Mouse (Mus musculus) limb, embryonic 13.5 days (tissue): ENCODE results near the gene Apeh. TPM values are rescaled to one million over a fixed set of nuclear protein-coding genes. Genes with fewer than 3 reads are reported as not detected.
A peak's percentile ranks its signal among the peaks of the same experiment; 100 is the strongest.

Experiments
- ATAC-seq: fragments of 200-750 bp; cut with Nextera tagmentation; 2 replicates; pipeline ENCODE4 v1.8.0; 2017; ENCODE audit warnings: low read depth, moderate number of reproducible peaks, moderate TSS enrichment; ENCODE audit not compliant: low FRiP score
- H3K27ac ChIP-seq: fragments of 300-500 bp; sonication (generic); 2 replicates; pipeline ENCODE4 v1.5.1; 2015; ENCODE audit warnings: inconsistent platforms, mild to moderate bottlenecking, moderate library complexity
- H3K27me3 ChIP-seq: fragments of 300-500 bp; sonication (generic); 2 replicates; pipeline ENCODE4 v1.6.1; 2015; ENCODE audit warnings: mild to moderate bottlenecking, inconsistent platforms
- H3K36me3 ChIP-seq: fragments of 300-500 bp; sonication (generic); 2 replicates; pipeline ENCODE4 v1.6.1; 2015; ENCODE audit warnings: inconsistent platforms, mild to moderate bottlenecking, moderate library complexity
- H3K4me1 ChIP-seq: fragments of 300-500 bp; sonication (generic); 2 replicates; pipeline ENCODE4 v1.6.1; 2015; ENCODE audit warnings: inconsistent platforms
- H3K4me2 ChIP-seq: fragments of 300-500 bp; sonication (generic); replicated peaks from 2 replicates; pipeline ENCODE4 v1.6.1; 2015; ENCODE audit warnings: inconsistent platforms, mild to moderate bottlenecking, moderate library complexity
- H3K4me3 ChIP-seq: fragments of 300-500 bp; sonication (generic); 2 replicates; pipeline ENCODE4 v1.5.1; 2015; ENCODE audit warnings: moderate library complexity, mild to moderate bottlenecking, inconsistent platforms
- H3K9ac ChIP-seq: fragments of 300-500 bp; sonication (generic); 2 replicates; pipeline ENCODE4 v1.6.1; 2015; ENCODE audit warnings: mild to moderate bottlenecking, inconsistent platforms
- H3K9me3 ChIP-seq: fragments of 300-500 bp; sonication (generic); 2 replicates; pipeline ENCODE4 v1.6.1; 2016; ENCODE audit warnings: inconsistent platforms
- WGBS: fragments of 180-500 bp; shearing (Covaris S2); methylation state at CpG from one replicate; pipeline ENCODE4 v1.1.7; 2015; 5-methylcytosine and 5-hydroxymethylcytosine counted together
- polyA plus RNA-seq: library from polyadenylated mRNA; unstranded; fragments of >200 nt; fragmentation: Nextera tagmentation; extraction: Ambion mirVana; gene quantifications from 2 replicates; pipeline ENCODE4 v1.2.1, GENCODE M21; 2015

Gene Apeh
- polyA plus RNA-seq, 1 experiment from 2014 or later = 42.5 TPM

GRCm38 (mm10) chr9:108132373-108132772 lies 38.0 kb upstream of the Apeh start:
- Histone ChIP-seq H3K4me3 (no peak overlapping the region), H3K9ac (no peak overlapping the region), H3K27ac (no peak overlapping the region), H3K36me3 (no peaks in the 10 kb centered on the region), H3K4me1 (peaks cover 10% of the 10 kb centered on the region), H3K4me2 (no peak overlapping the region), H3K9me3 (no peaks in the 10 kb centered on the region), H3K27me3 (no peaks in the 10 kb centered on the region)
- no peak for ATAC-seq
- 93% methylated on average over 3 of the region's 3 CpGs for WGBS

- ATAC-seq = no peak
- H3K27ac ChIP-seq = no peak overlapping the region
- 84% methylated on average over 5 of the region's 5 CpGs for WGBS
Measured at GRCm38 (mm10) chr9:108131502-108131901, 37.1 kb upstream of the Apeh start.

DNA sequence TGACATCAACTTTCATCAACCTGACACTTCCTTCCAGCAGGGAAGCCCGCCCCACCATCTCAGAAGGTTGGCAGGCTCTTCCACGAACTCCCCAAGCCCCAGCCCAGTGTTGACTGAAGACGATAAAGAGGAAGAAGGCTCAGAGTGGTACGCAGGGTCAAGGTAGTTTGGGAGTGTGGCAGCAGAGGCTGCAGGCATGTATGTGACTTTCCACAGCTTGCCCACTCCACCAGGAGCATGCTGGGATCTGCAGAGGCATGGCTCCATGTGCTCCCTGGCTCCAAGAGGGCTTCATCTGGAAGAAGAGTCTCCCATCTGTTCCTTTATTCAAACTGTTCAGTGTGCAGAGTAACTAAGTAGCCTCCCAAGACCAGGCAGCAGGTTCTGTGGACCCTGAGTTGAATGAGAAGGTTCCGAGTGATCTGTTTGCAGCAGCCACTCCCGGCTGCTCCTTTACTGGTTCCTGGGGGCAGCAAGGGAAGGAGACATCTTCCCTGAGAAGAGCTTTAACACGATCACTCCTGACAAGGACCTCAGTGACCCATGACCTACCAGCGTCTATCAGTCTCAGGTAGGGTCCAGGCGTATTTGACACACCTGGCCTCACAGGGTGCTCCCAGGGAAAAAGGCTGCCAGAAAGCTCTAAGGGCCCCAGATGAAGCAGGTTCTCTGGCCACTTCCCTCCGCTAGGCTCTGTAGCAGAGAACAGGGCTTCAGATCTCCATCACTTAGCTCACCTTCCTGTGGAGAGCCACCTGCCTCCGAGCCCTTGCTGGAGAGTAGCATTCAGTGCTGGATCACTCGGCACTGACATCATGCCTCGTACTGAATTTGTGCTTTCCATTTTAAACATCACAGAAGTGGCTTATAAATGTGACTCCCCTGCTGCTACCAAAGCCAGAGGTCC lies 34.9 kb upstream of the Apeh start:
- no peak overlapping the region for H3K4me3 ChIP-seq
- ATAC-seq = no peak
- H3K9me3 ChIP-seq = no peaks in the 10 kb centered on the region
- H3K4me2 ChIP-seq = no peak overlapping the region
- WGBS = 74% methylated on average over 13 of the region's 13 CpGs
- no peak overlapping the region for H3K9ac ChIP-seq
- no peaks in the 10 kb centered on the region for H3K27me3 ChIP-seq
- no peak overlapping the region for H3K27ac ChIP-seq
- H3K36me3 ChIP-seq = no peaks in the 10 kb centered on the region
- H3K4me1 ChIP-seq = no peaks in the 10 kb centered on the region

More at GRCm38 (mm10) chr9:108131502-108131901, 37.1 kb upstream of the Apeh start:
- no peaks in the 10 kb centered on the region for H3K27me3 ChIP-seq
- H3K36me3 ChIP-seq = no peaks in the 10 kb centered on the region
- no peaks in the 10 kb centered on the region for H3K9me3 ChIP-seq
- H3K4me3 ChIP-seq = no peak overlapping the region
- no peak overlapping the region for H3K9ac ChIP-seq
- peaks cover 1% of the 10 kb centered on the region for H3K4me1 ChIP-seq
- H3K4me2 ChIP-seq = no peak overlapping the region

- Histone ChIP-seq H3K4me1 (no peaks in the 10 kb centered on the region), H3K27ac (no peak overlapping the region), H3K4me2 (no peak overlapping the region), H3K9ac (no peak overlapping the region), H3K4me3 (no peak overlapping the region), H3K27me3 (no peaks in the 10 kb centered on the region), H3K9me3 (no peaks in the 10 kb centered on the region), H3K36me3 (no peaks in the 10 kb centered on the region)
- ATAC-seq = no peak
- 85% methylated on average over 11 of the region's 11 CpGs for WGBS
Measured at GRCm38 (mm10) chr9:108128248-108128647, 33.8 kb upstream of the Apeh start.

DNA sequence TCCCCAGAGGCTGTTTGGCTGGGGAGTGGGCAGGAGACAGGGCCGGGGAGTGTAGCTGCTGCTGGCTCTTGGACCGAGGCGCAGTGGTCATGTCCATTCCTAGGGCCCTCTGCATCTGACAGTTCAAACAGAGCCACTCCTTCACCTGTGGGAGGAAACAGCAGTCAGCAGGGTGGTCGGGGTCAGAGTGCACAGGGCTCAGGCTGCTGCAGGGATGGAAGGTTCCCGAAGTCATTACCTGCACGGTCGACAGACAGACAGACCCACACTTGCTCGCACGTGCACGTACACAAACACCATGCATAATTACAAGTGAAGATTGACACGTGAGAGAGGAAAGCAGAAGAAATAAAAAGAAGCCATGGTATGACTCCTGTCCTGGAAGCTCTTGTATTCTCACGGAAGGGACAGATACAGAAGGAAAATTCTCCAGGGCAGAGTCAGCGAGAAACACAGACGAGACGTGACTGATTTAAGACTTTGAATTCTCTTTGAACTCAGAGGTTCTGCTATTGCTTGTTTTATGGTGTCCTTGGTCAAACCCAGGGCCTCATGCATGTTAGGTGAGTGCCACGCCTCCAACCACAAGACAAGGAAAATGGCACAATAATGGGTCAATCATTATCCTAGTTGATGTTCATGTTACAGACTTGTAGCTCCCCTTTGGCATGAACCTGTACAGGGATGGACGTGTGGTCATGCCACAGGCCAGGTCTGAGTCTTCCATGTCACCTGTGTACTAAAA lies 32.2 kb upstream of the Apeh start:
- no peak overlapping the region for H3K27ac ChIP-seq
- H3K27me3 ChIP-seq = no peaks in the 10 kb centered on the region
- no peaks in the 10 kb centered on the region for H3K36me3 ChIP-seq
- ATAC-seq = no peak
- H3K4me3 ChIP-seq = no peak overlapping the region
- H3K9ac ChIP-seq = no peak overlapping the region
- H3K9me3 ChIP-seq = no peaks in the 10 kb centered on the region
- H3K4me2 ChIP-seq = no peak overlapping the region
- WGBS = 72% methylated on average over 17 of the region's 17 CpGs
- no peaks in the 10 kb centered on the region for H3K4me1 ChIP-seq

DNA sequence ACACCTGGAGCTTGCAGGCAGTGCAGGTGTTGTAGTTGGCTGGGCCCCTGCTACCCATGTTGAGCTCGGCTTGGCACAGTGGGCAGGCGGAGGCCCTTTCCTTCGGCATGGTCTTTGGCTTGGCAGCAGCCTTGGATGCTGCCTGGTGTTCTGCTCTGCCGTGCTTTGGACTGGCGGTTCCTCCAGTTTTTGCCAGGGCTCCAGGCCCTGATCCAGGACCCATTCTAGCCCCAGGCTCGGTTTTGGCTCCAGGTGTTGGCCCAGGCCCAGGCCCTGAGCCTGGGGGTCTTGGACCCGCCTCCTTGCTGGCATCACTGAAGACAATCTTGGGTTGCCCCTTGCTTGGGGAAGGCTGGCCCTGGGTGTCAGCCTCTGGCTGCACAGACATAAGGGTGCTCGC lies 31.3 kb upstream of the Apeh start:
- no peak overlapping the region for H3K4me3 ChIP-seq
- no peaks in the 10 kb centered on the region for H3K4me1 ChIP-seq
- no peaks in the 10 kb centered on the region for H3K36me3 ChIP-seq
- H3K9me3 ChIP-seq = no peaks in the 10 kb centered on the region
- WGBS = 90% methylated on average over 8 of the region's 8 CpGs
- no peaks in the 10 kb centered on the region for H3K27me3 ChIP-seq
- no peak overlapping the region for H3K9ac ChIP-seq
- ATAC-seq = no peak
- no peak overlapping the region for H3K27ac ChIP-seq
- H3K4me2 ChIP-seq = no peak overlapping the region

DNA sequence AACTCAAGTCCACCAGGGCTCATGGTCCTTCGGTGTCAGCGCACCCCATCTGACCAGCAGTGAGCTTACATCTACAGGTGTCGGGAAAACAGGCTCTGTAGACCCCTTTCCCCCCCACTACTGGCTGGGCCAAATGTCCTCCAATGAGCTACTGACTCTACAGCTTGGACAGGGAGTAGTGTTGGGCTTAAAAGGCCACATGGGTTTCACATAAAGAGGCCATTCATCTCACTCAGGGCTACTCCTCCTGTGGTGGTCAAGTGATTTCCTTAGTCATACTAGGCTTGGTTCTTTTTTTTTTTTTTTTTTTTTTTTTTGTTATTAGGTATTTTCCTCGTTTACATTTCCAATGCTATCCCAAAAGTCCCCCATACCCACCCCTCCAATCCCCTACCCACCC lies 29.5 kb upstream of the Apeh start:
- Histone ChIP-seq H3K27me3 (no peaks in the 10 kb centered on the region), H3K4me3 (no peak overlapping the region), H3K36me3 (no peaks in the 10 kb centered on the region), H3K9ac (no peak overlapping the region), H3K9me3 (no peaks in the 10 kb centered on the region), H3K4me2 (no peak overlapping the region), H3K27ac (no peak overlapping the region), H3K4me1 (peaks cover 12% of the 10 kb centered on the region; the same call in 1 of the 2 replicates)
- ATAC-seq = no peak
- 76% methylated on average over 4 of the region's 4 CpGs for WGBS

DNA sequence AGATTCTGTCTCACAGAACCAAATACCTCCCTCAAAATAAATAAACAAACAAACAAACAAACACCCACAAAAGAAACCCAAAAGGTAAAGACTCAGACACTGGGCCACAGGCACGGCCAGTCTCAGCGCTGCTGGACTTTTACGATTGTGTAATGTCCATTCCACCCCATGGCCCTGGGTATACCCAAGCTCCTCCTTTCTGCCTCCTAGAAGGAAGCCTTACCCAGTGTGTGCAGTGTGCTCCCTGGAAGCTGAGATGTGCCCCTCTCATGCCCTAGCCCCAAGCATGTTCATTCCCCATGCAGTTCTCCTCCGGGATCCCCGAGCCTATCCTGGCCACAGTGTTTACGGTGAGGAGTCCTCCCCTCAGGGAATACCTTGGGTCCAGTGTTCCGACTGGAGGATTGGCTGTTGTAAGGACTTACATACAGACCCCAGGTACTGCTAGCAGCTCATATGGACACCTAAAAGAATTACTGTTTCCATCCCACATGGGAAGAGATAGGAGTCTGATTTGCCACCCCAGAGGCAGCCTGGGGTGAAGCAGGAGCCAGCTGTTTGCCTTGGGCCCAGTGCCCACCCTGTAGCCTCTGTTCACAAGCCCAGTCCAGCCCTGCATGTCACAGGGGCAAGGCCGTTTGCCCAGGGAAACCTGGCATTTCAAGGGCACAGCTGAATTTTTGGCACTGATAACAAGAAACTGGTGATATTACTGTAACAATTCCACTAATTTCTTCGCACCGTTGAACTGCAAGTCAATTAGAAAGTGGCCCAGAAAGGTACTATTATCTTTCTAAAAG lies 27.0 kb upstream of the Apeh start:
- H3K4me2 ChIP-seq = no peak overlapping the region
- no peaks in the 10 kb centered on the region for H3K36me3 ChIP-seq
- H3K9me3 ChIP-seq = no peaks in the 10 kb centered on the region
- ATAC-seq = no peak
- H3K27ac ChIP-seq = no peak overlapping the region
- H3K4me1 ChIP-seq = peaks cover 12% of the 10 kb centered on the region; the same call in 1 of the 2 replicates
- H3K27me3 ChIP-seq = no peaks in the 10 kb centered on the region
- H3K9ac ChIP-seq = no peak overlapping the region
- 86% methylated on average over 10 of the region's 10 CpGs for WGBS
- no peak overlapping the region for H3K4me3 ChIP-seq

DNA sequence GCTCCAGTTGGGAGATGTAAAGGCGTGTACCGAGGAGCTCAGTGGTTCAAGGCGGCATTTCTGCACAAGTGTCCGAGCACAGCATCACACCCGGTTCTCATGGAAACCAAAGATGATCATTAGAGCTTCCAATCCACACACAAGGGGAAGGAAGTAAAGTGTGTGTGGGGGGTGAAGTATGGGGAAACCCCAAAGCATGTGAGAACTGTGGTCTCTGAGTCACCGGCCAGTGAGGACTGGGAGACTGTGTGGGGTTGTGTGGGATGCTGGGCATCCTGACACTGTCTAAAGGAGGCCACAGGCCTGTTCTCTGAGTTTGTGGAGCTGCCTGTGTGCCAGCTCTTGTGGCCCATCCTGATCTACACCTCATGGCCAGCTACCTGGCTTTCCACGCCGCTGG lies 26.3 kb upstream of the Apeh start:
- Histone ChIP-seq H3K36me3 (no peaks in the 10 kb centered on the region), H3K9ac (no peak overlapping the region), H3K4me1 (peaks cover 12% of the 10 kb centered on the region; the same call in 1 of the 2 replicates), H3K27me3 (peaks cover 7% of the 10 kb centered on the region), H3K4me2 (no peak overlapping the region), H3K4me3 (no peak overlapping the region), H3K9me3 (no peaks in the 10 kb centered on the region), H3K27ac (no peak overlapping the region)
- no peak for ATAC-seq
- WGBS = 92% methylated on average over 8 of the region's 8 CpGs

DNA sequence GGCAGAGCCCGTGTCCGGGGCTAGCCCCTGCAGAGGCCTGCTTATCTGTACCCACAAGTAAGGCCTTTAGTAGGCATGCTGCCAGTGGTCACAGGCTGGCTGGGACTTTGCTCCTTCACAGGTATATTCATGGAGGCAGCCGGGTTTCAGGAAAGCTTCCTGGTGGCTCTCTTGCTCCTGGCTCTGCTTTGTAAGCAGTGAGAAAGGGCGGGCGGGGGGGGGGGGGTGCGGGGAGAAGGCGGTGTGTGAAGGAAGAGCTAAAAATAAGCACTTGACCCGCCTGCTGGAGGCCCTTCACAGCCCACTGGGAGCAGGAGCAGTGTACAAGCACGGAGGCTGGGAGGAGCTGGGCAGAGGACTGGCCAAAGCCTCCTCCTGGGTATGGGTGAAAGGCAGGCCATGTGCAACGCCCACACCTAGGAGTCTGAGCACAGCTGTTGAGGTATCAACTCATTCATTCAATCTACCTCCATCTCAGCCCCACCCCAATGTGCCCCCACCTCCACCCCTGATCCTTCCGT lies 25.5 kb upstream of the Apeh start:
- WGBS = 52% methylated on average over 9 of the region's 11 CpGs
- Histone ChIP-seq H3K4me3 (no peak overlapping the region), H3K27ac (no peak overlapping the region), H3K36me3 (no peaks in the 10 kb centered on the region), H3K4me2 (no peak overlapping the region), H3K9ac (no peak overlapping the region), H3K27me3 (peaks cover 14% of the 10 kb centered on the region), H3K4me1 (peaks cover 12% of the 10 kb centered on the region; the same call in 1 of the 2 replicates), H3K9me3 (no peaks in the 10 kb centered on the region)
- peak; percentile 32; the same call in 1 of the 2 replicates for ATAC-seq

- H3K27ac ChIP-seq = peak overlapping the region; percentile 77; the same call in 1 of the 2 replicates
- WGBS = 52% methylated on average over 4 of the region's 4 CpGs
- H3K4me2 ChIP-seq = no peak overlapping the region
- ATAC-seq = peak; percentile 33; the same call in 1 of the 2 replicates
- no peaks in the 10 kb centered on the region for H3K9me3 ChIP-seq
- peak overlapping the region; percentile 4; the same call in 1 of the 2 replicates for H3K9ac ChIP-seq
- H3K4me3 ChIP-seq = no peak overlapping the region
- peaks cover 32% of the 10 kb centered on the region for H3K27me3 ChIP-seq
- H3K4me1 ChIP-seq = peaks cover 12% of the 10 kb centered on the region; the same call in 1 of the 2 replicates
- no peaks in the 10 kb centered on the region for H3K36me3 ChIP-seq
Measured at GRCm38 (mm10) chr9:108117143-108117542, 22.7 kb upstream of the Apeh start.
